26 mouse cellular contexts compared by ENCODE assay signal in the genomic region with DNA sequence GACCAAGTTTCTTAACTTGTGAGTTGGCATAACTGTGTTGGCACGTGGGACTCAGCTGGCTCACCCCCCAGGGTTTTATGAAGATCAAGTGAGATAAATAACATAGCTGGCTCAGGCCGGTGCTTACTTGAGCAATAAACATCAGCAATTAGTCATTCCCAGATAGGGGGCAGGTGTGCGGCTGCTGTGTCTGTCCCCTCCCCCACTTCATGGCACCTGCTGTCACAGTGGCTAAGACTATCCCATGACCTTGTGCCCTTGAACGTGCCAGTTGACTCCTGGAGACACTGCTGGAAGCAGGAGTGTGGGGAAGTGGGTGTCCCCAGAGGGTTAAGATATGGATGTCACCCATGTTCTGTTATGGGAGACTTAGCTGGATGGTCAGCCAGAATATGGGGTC. TPM values are rescaled to one million over a fixed set of nuclear protein-coding genes. Genes with fewer than 3 reads are reported as not detected.
DNase-seq lines count a peak whose midpoint lies in the region; ATAC-seq lines count a peak whose summit lies in the region.
"Had no signal": no experiment of that assay in that cellular context is flagged by ENCODE, and none has a peak within 500 bp of the region (broad histone marks: within the 10 kb centered on the region; RNA-seq: fewer than 3 reads in every experiment).

No protein-coding gene starts in this region.

- WGBS in neural tube, embryonic 13.5 days = 24% methylated on average over 4 of the region's 4 CpGs
- 63% methylated on average over 4 of the region's 4 CpGs for WGBS in heart, embryonic 12.5 days

- peak overlapping the region; percentile 65 for H3K27ac ChIP-seq in neural tube, embryonic 13.5 days (replicated peaks)
- H3K27ac ChIP-seq in heart, embryonic 12.5 days (ENCODE audit: poor library complexity, severe bottlenecking) = no peak overlapping the region
- H3K27ac ChIP-seq: embryonic facial prominence, embryonic 13.5 days; liver, embryonic 13.5 days had no signal

- ATAC-seq in cerebellum, adult (ENCODE audit: insufficient number of reproducible peaks, low FRiP score, low TSS enrichment) = no peak
- no peak for ATAC-seq in neural tube, embryonic 13.5 days (ENCODE audit: low read depth)
- no peak for ATAC-seq in heart, embryonic 12.5 days (ENCODE audit: insufficient number of reproducible peaks, low FRiP score)
- ATAC-seq: CD4-positive, CD25-positive, alpha-beta regulatory T cell, adult 4 months; forebrain, embryonic 14.5 days; midbrain, embryonic 13.5 days had no signal

- no peak overlapping the region for H3K4me3 ChIP-seq in neural tube, embryonic 13.5 days
- H3K4me3 ChIP-seq in heart, embryonic 12.5 days = no peak overlapping the region
- H3K4me3 ChIP-seq: embryonic facial prominence, embryonic 13.5 days; hindbrain, embryonic 10.5 days; liver, embryonic 13.5 days; midbrain, embryonic 13.5 days had no signal

- H3K27me3 ChIP-seq in neural tube, embryonic 13.5 days = peaks cover 9% of the 10 kb centered on the region
- peaks cover 59% of the 10 kb centered on the region for H3K27me3 ChIP-seq in heart, embryonic 12.5 days (replicated peaks)
- H3K27me3 ChIP-seq: Patski had no signal

- H3K4me1 ChIP-seq in neural tube, embryonic 13.5 days (replicated peaks) = peaks cover 82% of the 10 kb centered on the region
- H3K4me1 ChIP-seq in heart, embryonic 12.5 days (replicated peaks) = 0 out of 2 replicates have a peak, but pooled peaks cover 5% of the 10 kb centered on the region

- peaks cover 29% of the 10 kb centered on the region for H3K36me3 ChIP-seq in neural tube, embryonic 13.5 days
- no peaks in the 10 kb centered on the region for H3K36me3 ChIP-seq in heart, embryonic 12.5 days
- H3K36me3 ChIP-seq: liver, embryonic 13.5 days had no signal

- 0 out of 2 replicates have a peak overlapping the region, but pooled peaks have one; percentile 53 for H3K9ac ChIP-seq in neural tube, embryonic 13.5 days
- H3K9ac ChIP-seq in heart, embryonic 12.5 days = no peak overlapping the region
- H3K9ac ChIP-seq: embryonic facial prominence, embryonic 13.5 days; liver, embryonic 13.5 days had no signal

- no peaks in the 10 kb centered on the region for H3K9me3 ChIP-seq in neural tube, embryonic 13.5 days
- no peaks in the 10 kb centered on the region for H3K9me3 ChIP-seq in heart, embryonic 12.5 days (replicated peaks)
- H3K9me3 ChIP-seq: embryonic facial prominence, embryonic 13.5 days; hindbrain, embryonic 10.5 days; liver, embryonic 13.5 days; midbrain, embryonic 13.5 days had no signal

- DNase-seq in cerebellum, adult 11-12 months = peak; percentile 53
- DNase-seq in kidney, adult 18-20 months = peak; percentile 5
- DNase-seq in kidney, postnatal 36 days = no peak
- peak; percentile 37 for DNase-seq in NIH3T3 (ENCODE audit: low read depth)
- DNase-seq: cerebellum, postnatal 10 days; embryo, embryonic 11 days; gastrocnemius, postnatal 10 days; heart, adult 11 months; heart, postnatal 10 days; kidney, adult 2 months; kidney, postnatal 14 days; liver, embryonic 13.5 days; lung, adult 2 months; lung, postnatal 14 days; right cerebral cortex, postnatal 25 days; spleen, adult 18-20 months had no signal

- no peak overlapping the region for H3K4me2 ChIP-seq in neural tube, embryonic 13.5 days
- no peak overlapping the region for H3K4me2 ChIP-seq in heart, embryonic 12.5 days
- H3K4me2 ChIP-seq: embryonic facial prominence, embryonic 13.5 days; heart, embryonic 11.5 days; liver, embryonic 13.5 days; midbrain, embryonic 13.5 days had no signal

RNA-seq across cellular contexts. Expression of a gene that starts 17.5 kb away (rescaled TPM):
- 298 and 324 TPM in 2 replicates for polyA plus RNA-seq in neural tube, embryonic 13.5 days (2015; fragmentation: Nextera tagmentation; extraction: Ambion mirVana)
- 6.1 and 6.2 TPM in 2 replicates for polyA plus RNA-seq in heart, embryonic 12.5 days (2016; fragmentation: Nextera tagmentation; extraction: Ambion mirVana)
- polyA plus RNA-seq: CD4-positive, CD25-positive, alpha-beta regulatory T cell, adult 4 months had no signal

Comparison
In these comparisons a context has a peak if more than half of its experiments do, and no peak if none do; other contexts are left out.
1. DNase-seq: peak in cerebellum, adult 11-12 months (single experiment), kidney, adult 18-20 months (single experiment) and NIH3T3 (single experiment); none in kidney, postnatal 36 days (0 of 2).
2. RNA of a gene that starts 17.5 kb away (polyA plus RNA-seq): 298 to 324 TPM in neural tube, embryonic 13.5 days; 6.1 to 6.2 TPM in heart, embryonic 12.5 days; every median in the first group is over 10 times any median in the second.